Mouse (Mus musculus): ENCODE results near the gene Cabp4. TPM values are rescaled to one million over a fixed set of nuclear protein-coding genes. Genes with fewer than 3 reads are reported as not detected.

Gene Cabp4
- polyA plus RNA-seq, 1 experiment from 2014 or later, result not detected

- H3K4me3 ChIP-seq (ENCODE audit: low read depth, low read length), result no peak overlapping the region
- 68% methylated on average over 3 of the region's 3 CpGs for WGBS
- H3K4me2 ChIP-seq (replicated peaks; ENCODE audit: low read depth, low read length), result no peak overlapping the region; the same call in 1 of the 2 replicates
- no peak overlapping the region for H3K27ac ChIP-seq (ENCODE audit: low read length)
- no peak overlapping the region for H3K9ac ChIP-seq (replicated peaks; ENCODE audit: low read depth, low read length)
- H3K4me1 ChIP-seq (ENCODE audit: control insufficient read depth, insufficient read depth, low read length), result peaks cover 20% of the 10 kb centered on the region
- H3K36me3 ChIP-seq (ENCODE audit: control insufficient read depth, insufficient read depth, low read length), result no peaks in the 10 kb centered on the region
- peaks cover 3% of the 10 kb centered on the region; the same call in 1 of the 2 replicates for H3K27me3 ChIP-seq (ENCODE audit: control insufficient read depth, insufficient read depth, low read length)
- H3K9me3 ChIP-seq (ENCODE audit: control insufficient read depth, low read depth, low read length), result no peaks in the 10 kb centered on the region
- no peak for ATAC-seq (ENCODE audit: insufficient number of reproducible peaks, insufficient read depth, low FRiP score, low read depth)
Measured at GRCm38 (mm10) chr19:4095802-4096201, 48.0 kb downstream of the Cabp4 start.

- 76% methylated on average over 5 of the region's 5 CpGs for WGBS
- Histone ChIP-seq H3K9ac (replicated peaks; ENCODE audit: low read depth, low read length) (no peak overlapping the region), H3K4me3 (ENCODE audit: low read depth, low read length) (no peak overlapping the region), H3K4me2 (replicated peaks; ENCODE audit: low read depth, low read length) (no peak overlapping the region), H3K27me3 (ENCODE audit: control insufficient read depth, insufficient read depth, low read length) (no peaks in the 10 kb centered on the region), H3K9me3 (ENCODE audit: control insufficient read depth, low read depth, low read length) (no peaks in the 10 kb centered on the region), H3K4me1 (ENCODE audit: control insufficient read depth, insufficient read depth, low read length) (peaks cover 19% of the 10 kb centered on the region), H3K36me3 (ENCODE audit: control insufficient read depth, insufficient read depth, low read length) (no peaks in the 10 kb centered on the region), H3K27ac (ENCODE audit: low read length) (no peak overlapping the region)
- no peak for ATAC-seq (ENCODE audit: insufficient number of reproducible peaks, insufficient read depth, low FRiP score, low read depth)
Measured at GRCm38 (mm10) chr19:4094774-4095303, 49.0 kb downstream of the Cabp4 start.

DNA sequence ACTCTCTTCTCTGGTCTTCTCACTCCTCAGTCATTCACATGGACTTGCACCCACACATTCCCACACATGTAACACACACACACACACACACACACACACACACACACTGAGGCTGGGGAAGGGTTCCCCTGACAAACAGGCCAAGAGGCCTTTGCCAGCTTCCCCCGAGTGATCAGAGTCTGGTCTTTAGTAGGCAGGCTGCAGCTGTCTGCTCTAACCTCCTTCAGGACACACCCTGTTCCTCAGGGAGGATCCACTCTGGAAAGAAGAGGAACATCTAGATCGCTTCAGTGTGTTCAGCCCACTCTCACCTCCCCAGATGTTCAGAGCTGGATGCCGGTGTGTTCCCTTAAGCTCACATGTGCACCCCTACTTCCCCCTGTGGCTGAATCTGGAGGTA is 49.5 kb downstream of the Cabp4 start:
- Histone ChIP-seq H3K9ac (replicated peaks; ENCODE audit: low read depth, low read length) (no peak overlapping the region), H3K9me3 (ENCODE audit: control insufficient read depth, low read depth, low read length) (no peaks in the 10 kb centered on the region)
- WGBS, result 75% methylated on average over 3 of the region's 3 CpGs

GRCm38 (mm10) chr19:4093772-4094171 is 50.1 kb downstream of the Cabp4 start:
- whole genome bisulfite sequencing, result 72% methylated on average over 7 of the region's 7 CpGs
- H3K4me3 ChIP-seq (ENCODE audit: low read depth, low read length), result no peak overlapping the region
- H3K27me3 ChIP-seq (ENCODE audit: control insufficient read depth, insufficient read depth, low read length), result no peaks in the 10 kb centered on the region
- H3K4me1 ChIP-seq (ENCODE audit: control insufficient read depth, insufficient read depth, low read length), result peaks cover 12% of the 10 kb centered on the region
- H3K9ac ChIP-seq (replicated peaks; ENCODE audit: low read depth, low read length), result no peak overlapping the region
- H3K27ac ChIP-seq (ENCODE audit: low read length), result no peak overlapping the region
- H3K9me3 ChIP-seq (ENCODE audit: control insufficient read depth, low read depth, low read length), result no peaks in the 10 kb centered on the region
- no peak overlapping the region for H3K4me2 ChIP-seq (replicated peaks; ENCODE audit: low read depth, low read length)
- H3K36me3 ChIP-seq (ENCODE audit: control insufficient read depth, insufficient read depth, low read length), result no peaks in the 10 kb centered on the region
- no peak for ATAC-seq (ENCODE audit: insufficient number of reproducible peaks, insufficient read depth, low FRiP score, low read depth)

More for the DNA sequence above, 49.5 kb downstream of the Cabp4 start:
- no peak for ATAC-seq (ENCODE audit: insufficient number of reproducible peaks, insufficient read depth, low FRiP score, low read depth)
- H3K27ac ChIP-seq (ENCODE audit: low read length), result no peak overlapping the region
- no peak overlapping the region for H3K4me2 ChIP-seq (replicated peaks; ENCODE audit: low read depth, low read length)
- H3K4me1 ChIP-seq (ENCODE audit: control insufficient read depth, insufficient read depth, low read length), result peaks cover 14% of the 10 kb centered on the region
- no peaks in the 10 kb centered on the region for H3K36me3 ChIP-seq (ENCODE audit: control insufficient read depth, insufficient read depth, low read length)
- H3K27me3 ChIP-seq (ENCODE audit: control insufficient read depth, insufficient read depth, low read length), result no peaks in the 10 kb centered on the region
- H3K4me3 ChIP-seq (ENCODE audit: low read depth, low read length), result no peak overlapping the region

GRCm38 (mm10) chr19:4092750-4093149 is 51.1 kb downstream of the Cabp4 start:
- no peak overlapping the region for H3K4me3 ChIP-seq (ENCODE audit: low read depth, low read length)
- H3K4me2 ChIP-seq (replicated peaks; ENCODE audit: low read depth, low read length), result no peak overlapping the region
- peaks cover 4% of the 10 kb centered on the region; the same call in 1 of the 2 replicates for H3K4me1 ChIP-seq (ENCODE audit: control insufficient read depth, insufficient read depth, low read length)
- no peaks in the 10 kb centered on the region for H3K36me3 ChIP-seq (ENCODE audit: control insufficient read depth, insufficient read depth, low read length)
- H3K9me3 ChIP-seq (ENCODE audit: control insufficient read depth, low read depth, low read length), result no peaks in the 10 kb centered on the region
- no peak for ATAC-seq (ENCODE audit: insufficient number of reproducible peaks, insufficient read depth, low FRiP score, low read depth)
- WGBS, result 81% methylated on average over 3 of the region's 3 CpGs
- H3K27me3 ChIP-seq (ENCODE audit: control insufficient read depth, insufficient read depth, low read length), result no peaks in the 10 kb centered on the region
- H3K9ac ChIP-seq (replicated peaks; ENCODE audit: low read depth, low read length), result no peak overlapping the region
- no peak overlapping the region for H3K27ac ChIP-seq (ENCODE audit: low read length)

DNA sequence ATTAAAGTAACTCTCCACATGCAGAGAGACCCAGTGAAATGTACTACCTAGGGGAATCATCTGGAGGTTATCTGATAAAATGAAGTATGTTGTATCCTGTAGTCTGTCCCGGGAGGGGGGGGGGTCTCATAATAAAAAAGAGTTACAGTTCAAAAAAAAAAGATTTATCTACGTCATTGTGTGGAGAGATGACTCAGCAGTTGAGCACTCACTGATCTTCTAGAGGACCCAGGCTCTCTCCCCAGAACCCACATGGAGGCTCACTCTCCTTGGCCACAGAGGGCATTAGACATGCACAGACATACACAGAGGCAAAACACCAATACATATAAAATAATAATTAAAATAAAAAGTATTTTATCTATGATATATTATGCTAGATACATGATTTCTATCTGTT is 52.5 kb downstream of the Cabp4 start:
- H3K9ac ChIP-seq (replicated peaks; ENCODE audit: low read depth, low read length), result no peak overlapping the region
- H3K9me3 ChIP-seq (ENCODE audit: control insufficient read depth, low read depth, low read length), result no peaks in the 10 kb centered on the region
- no peak for ATAC-seq (ENCODE audit: insufficient number of reproducible peaks, insufficient read depth, low FRiP score, low read depth)
- H3K4me3 ChIP-seq (ENCODE audit: low read depth, low read length), result no peak overlapping the region
- no peaks in the 10 kb centered on the region for H3K27me3 ChIP-seq (ENCODE audit: control insufficient read depth, insufficient read depth, low read length)
- H3K27ac ChIP-seq (ENCODE audit: low read length), result no peak overlapping the region
- H3K4me2 ChIP-seq (replicated peaks; ENCODE audit: low read depth, low read length), result no peak overlapping the region
- 60% methylated on average over 2 of the region's 2 CpGs for WGBS
- H3K36me3 ChIP-seq (ENCODE audit: control insufficient read depth, insufficient read depth, low read length), result no peaks in the 10 kb centered on the region
- peaks cover 3% of the 10 kb centered on the region; the same call in 1 of the 2 replicates for H3K4me1 ChIP-seq (ENCODE audit: control insufficient read depth, insufficient read depth, low read length)

- no peak overlapping the region for H3K9ac ChIP-seq (replicated peaks; ENCODE audit: low read depth, low read length)
- WGBS, result 90% methylated on average over 3 of the region's 3 CpGs
- no peak for ATAC-seq (ENCODE audit: insufficient number of reproducible peaks, insufficient read depth, low FRiP score, low read depth)
- no peak overlapping the region for H3K4me3 ChIP-seq (ENCODE audit: low read depth, low read length)
- H3K4me1 ChIP-seq (ENCODE audit: control insufficient read depth, insufficient read depth, low read length), result no peaks in the 10 kb centered on the region
- H3K9me3 ChIP-seq (ENCODE audit: control insufficient read depth, low read depth, low read length), result no peaks in the 10 kb centered on the region
- H3K4me2 ChIP-seq (replicated peaks; ENCODE audit: low read depth, low read length), result no peak overlapping the region
- H3K27me3 ChIP-seq (ENCODE audit: control insufficient read depth, insufficient read depth, low read length), result no peaks in the 10 kb centered on the region
- H3K27ac ChIP-seq (ENCODE audit: low read length), result no peak overlapping the region
- H3K36me3 ChIP-seq (ENCODE audit: control insufficient read depth, insufficient read depth, low read length), result no peaks in the 10 kb centered on the region
Measured at GRCm38 (mm10) chr19:4090446-4090845, 53.4 kb downstream of the Cabp4 start.

- H3K27ac ChIP-seq (ENCODE audit: low read length), result no peak overlapping the region
- H3K9me3 ChIP-seq (ENCODE audit: control insufficient read depth, low read depth, low read length), result no peaks in the 10 kb centered on the region
- no peak overlapping the region for H3K4me2 ChIP-seq (replicated peaks; ENCODE audit: low read depth, low read length)
- ATAC-seq (ENCODE audit: insufficient number of reproducible peaks, insufficient read depth, low FRiP score, low read depth), result no peak
- H3K27me3 ChIP-seq (ENCODE audit: control insufficient read depth, insufficient read depth, low read length), result no peaks in the 10 kb centered on the region
- no peak overlapping the region for H3K9ac ChIP-seq (replicated peaks; ENCODE audit: low read depth, low read length)
- H3K4me3 ChIP-seq (ENCODE audit: low read depth, low read length), result no peak overlapping the region
- H3K4me1 ChIP-seq (ENCODE audit: control insufficient read depth, insufficient read depth, low read length), result no peaks in the 10 kb centered on the region
- 82% methylated on average over 6 of the region's 6 CpGs for WGBS
- no peaks in the 10 kb centered on the region for H3K36me3 ChIP-seq (ENCODE audit: control insufficient read depth, insufficient read depth, low read length)
Measured at GRCm38 (mm10) chr19:4089128-4089527, 54.7 kb downstream of the Cabp4 start.

DNA sequence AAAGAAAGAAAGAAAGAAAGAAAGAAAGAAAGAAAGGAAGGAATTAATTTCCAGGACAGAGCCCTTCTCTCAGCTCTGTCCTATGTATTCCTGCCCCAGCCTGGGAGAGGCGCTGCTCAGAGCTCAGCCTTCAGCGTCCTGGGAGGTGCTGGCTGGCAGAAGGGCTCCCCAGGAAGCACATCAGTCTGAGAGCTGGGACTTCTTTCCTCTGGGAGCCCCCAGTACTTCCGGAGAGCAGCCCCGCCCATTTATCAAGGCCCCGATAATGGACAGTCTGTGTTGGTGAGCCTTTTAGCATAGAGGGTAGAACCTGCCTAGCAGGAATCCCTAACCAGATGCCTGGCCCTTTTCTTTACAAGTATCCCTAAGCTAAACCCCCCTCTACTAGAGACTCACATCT is 55.7 kb downstream of the Cabp4 start:
- Histone ChIP-seq H3K9ac (replicated peaks; ENCODE audit: low read depth, low read length) (no peak overlapping the region), H3K27ac (ENCODE audit: low read length) (no peak overlapping the region), H3K9me3 (ENCODE audit: control insufficient read depth, low read depth, low read length) (no peaks in the 10 kb centered on the region), H3K4me3 (ENCODE audit: low read depth, low read length) (no peak overlapping the region), H3K27me3 (ENCODE audit: control insufficient read depth, insufficient read depth, low read length) (no peaks in the 10 kb centered on the region), H3K4me1 (ENCODE audit: control insufficient read depth, insufficient read depth, low read length) (no peaks in the 10 kb centered on the region), H3K4me2 (replicated peaks; ENCODE audit: low read depth, low read length) (no peak overlapping the region), H3K36me3 (ENCODE audit: control insufficient read depth, insufficient read depth, low read length) (no peaks in the 10 kb centered on the region)
- ATAC-seq (ENCODE audit: insufficient number of reproducible peaks, insufficient read depth, low FRiP score, low read depth), result no peak
- 38% methylated on average over 5 of the region's 5 CpGs for WGBS
